Mouse (Mus musculus) limb, embryonic 14.5 days (tissue): ENCODE results near the gene Spdya. TPM values are rescaled to one million over a fixed set of nuclear protein-coding genes. Genes with fewer than 3 reads are reported as not detected.
"Not testable (repeated sequence)": the region's sequence is repeated elsewhere in the genome, so short reads cannot be mapped to it uniquely, and the experiment has no call there.

Source experiments
- ATAC-seq: fragments of 200-750 bp; cut with Nextera tagmentation; 2 replicates; pipeline ENCODE4 v1.8.0; 2017; ENCODE audit warnings: low read depth, moderate number of reproducible peaks, moderate TSS enrichment; ENCODE audit not compliant: low FRiP score
- DNase-seq: peaks from one replicate; pipeline ENCODE4 v3.0.0-alpha.2; 2015; ENCODE audit warnings: low spot score
- H3K27ac ChIP-seq: fragments of 300-500 bp; sonication (generic); replicated peaks from 2 replicates; pipeline ENCODE4 v1.5.1; 2014; ENCODE audit warnings: low read depth, mild to moderate bottlenecking, low read length, moderate library complexity, mixed read lengths
- H3K27me3 ChIP-seq: fragments of 300-500 bp; sonication (generic); 2 replicates; pipeline ENCODE4 v1.6.1; 2014; ENCODE audit warnings: low read length, mixed read lengths; ENCODE audit not compliant: control insufficient read depth, insufficient read depth
- H3K36me3 ChIP-seq: fragments of 300-500 bp; sonication (generic); 2 replicates; pipeline ENCODE4 v1.6.1; 2014; ENCODE audit warnings: mild to moderate bottlenecking, low read length, moderate library complexity, mixed read lengths; ENCODE audit not compliant: control insufficient read depth, insufficient read depth
- H3K4me1 ChIP-seq: fragments of 300-500 bp; sonication (generic); 2 replicates; pipeline ENCODE4 v1.6.1; 2014; ENCODE audit warnings: antibody characterized with exemption, low read length, mixed read lengths; ENCODE audit not compliant: control insufficient read depth, insufficient read depth
- H3K4me2 ChIP-seq: fragments of 300-500 bp; sonication (generic); replicated peaks from 2 replicates; pipeline ENCODE4 v1.6.1; 2014; ENCODE audit warnings: low read depth, mild to moderate bottlenecking, low read length, moderate library complexity; ENCODE audit not compliant: severe bottlenecking
- H3K4me3 ChIP-seq: fragments of 300-500 bp; sonication (generic); replicated peaks from 2 replicates; pipeline ENCODE4 v1.5.1; 2014; ENCODE audit warnings: low read length
- H3K9ac ChIP-seq: fragments of 300-500 bp; sonication (generic); 2 replicates; pipeline ENCODE4 v1.6.1; 2014; ENCODE audit warnings: mild to moderate bottlenecking, low read depth, low read length, moderate library complexity; ENCODE audit not compliant: severe bottlenecking
- H3K9me3 ChIP-seq: fragments of 300-500 bp; sonication (generic); 2 replicates; pipeline ENCODE4 v1.6.1; 2016; ENCODE audit warnings: low read length; ENCODE audit not compliant: control insufficient read depth
- POLR2A ChIP-seq: fragments of 200-500 bp; IDR thresholded peaks from 2 replicates; pipeline ENCODE4 v1.8.0; 2012; ENCODE audit warnings: inconsistent platforms, mild to moderate bottlenecking, moderate library complexity, borderline replicate concordance; ENCODE audit not compliant: insufficient read depth, insufficient read length; ENCODE audit errors: extremely low read depth
- WGBS: fragments of 180-500 bp; shearing (Covaris S2); extraction: QIAGEN DNeasy Blood & Tissue Kit; methylation state at CpG from one replicate; pipeline ENCODE4 v1.1.7; 2014; 5-methylcytosine and 5-hydroxymethylcytosine counted together
- polyA plus RNA-seq, 2 experiments: library from polyadenylated mRNA; depleted of rRNA in 1 of 2; stranded (reverse) in 1 of 2; unstranded in 1 of 2; fragments of >200 nt; fragmentation: Nextera tagmentation in 1 of 2; extraction: Ambion mirVana in 1 of 2; gene quantifications; 2 replicates each; pipeline versions ENCODE4 v1.2.1 to v1.2.3; 2012 to 2014

The Spdya gene
- polyA plus RNA-seq, 2 experiments: 1.0 to 1.3 TPM

- Histone ChIP-seq H3K36me3 (peaks cover 3% of the 10 kb centered on the region; the same call in 1 of the 2 replicates), H3K9me3 (no peaks in the 10 kb centered on the region), H3K27ac (no peak overlapping the region), H3K9ac (no peak overlapping the region), H3K4me3 (no peak overlapping the region), H3K4me1 (peaks cover 8% of the 10 kb centered on the region; the same call in 1 of the 2 replicates), H3K4me2 (no peak overlapping the region), H3K27me3 (no peaks in the 10 kb centered on the region)
- no peak for TF ChIP-seq POLR2A
- ATAC-seq (no peak), DNase-seq (no peak)
Observed at GRCm38 (mm10) chr17:71528042-71528441, 23.8 kb upstream of the Spdya start.

DNA sequence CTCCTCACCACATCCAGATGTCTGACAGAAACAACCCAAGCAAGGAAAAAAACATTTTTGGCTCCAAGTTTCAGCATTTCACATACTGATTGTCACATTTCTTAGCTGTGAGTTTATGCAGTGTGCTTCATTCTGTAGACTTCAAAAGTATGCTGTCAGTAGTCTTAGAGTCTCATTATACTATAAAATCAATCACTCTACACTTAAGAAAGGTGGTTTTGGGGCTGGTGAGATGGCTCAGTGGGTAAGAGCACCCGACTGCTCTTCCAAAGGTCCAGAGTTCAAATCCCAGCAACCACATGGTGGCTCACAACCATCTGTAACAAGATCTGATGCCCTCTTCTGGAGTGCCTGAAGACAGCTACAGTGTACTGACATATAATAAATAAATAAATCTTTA, 16.3 kb upstream of the Spdya start:
- not testable (repeated sequence) for H3K4me3 ChIP-seq, H3K27me3 ChIP-seq, ATAC-seq, H3K27ac ChIP-seq, H3K9ac ChIP-seq, H3K9me3 ChIP-seq, H3K4me1 ChIP-seq, H3K4me2 ChIP-seq, H3K36me3 ChIP-seq, DNase-seq
- WGBS: 78% methylated on average over 1 of the region's 1 CpGs

GRCm38 (mm10) chr17:71537164-71537563, 14.7 kb upstream of the Spdya start:
- ATAC-seq: no peak
- TF ChIP-seq POLR2A: no peak

GRCm38 (mm10) chr17:71548586-71548985, 3.3 kb upstream of the Spdya start:
- Histone ChIP-seq H3K4me1 (no peaks in the 10 kb centered on the region), H3K27me3 (peaks cover 15% of the 10 kb centered on the region; the same call in 1 of the 2 replicates)
- WGBS: 14% methylated on average over 1 of the region's 1 CpGs

More at GRCm38 (mm10) chr17:71537164-71537563, 14.7 kb upstream of the Spdya start:
- Histone ChIP-seq H3K36me3 (no peaks in the 10 kb centered on the region), H3K4me1 (no peaks in the 10 kb centered on the region), H3K4me3 (no peak overlapping the region), H3K9ac (no peak overlapping the region), H3K27me3 (no peaks in the 10 kb centered on the region), H3K27ac (no peak overlapping the region), H3K4me2 (no peak overlapping the region), H3K9me3 (no peaks in the 10 kb centered on the region)
- WGBS: 76% methylated on average over 3 of the region's 3 CpGs
- DNase-seq: no peak

GRCm38 (mm10) chr17:71551350-71551749, 511 bp upstream of the Spdya start:
- Histone ChIP-seq H3K4me2 (peak overlapping the region; percentile 95), H3K36me3 (no peaks in the 10 kb centered on the region), H3K4me1 (no peaks in the 10 kb centered on the region), H3K27me3 (peaks cover 15% of the 10 kb centered on the region; the same call in 1 of the 2 replicates), H3K9me3 (no peaks in the 10 kb centered on the region), H3K4me3 (peak overlapping the region; percentile 60), H3K9ac (peak overlapping the region; percentile 66), H3K27ac (no peak overlapping the region)
- WGBS: 10% methylated on average over 5 of the region's 6 CpGs
- no peak for TF ChIP-seq POLR2A
- DNase-seq: no peak
- ATAC-seq: no peak; the same call in 1 of the 2 replicates

More at GRCm38 (mm10) chr17:71548586-71548985, 3.3 kb upstream of the Spdya start:
- H3K4me3 ChIP-seq: no peak overlapping the region
- H3K4me2 ChIP-seq: no peak overlapping the region
- DNase-seq (peak; percentile 52), ATAC-seq (no peak)
- TF ChIP-seq POLR2A: no peak
- no peaks in the 10 kb centered on the region for H3K9me3 ChIP-seq
- no peaks in the 10 kb centered on the region for H3K36me3 ChIP-seq
- H3K9ac ChIP-seq: no peak overlapping the region
- no peak overlapping the region for H3K27ac ChIP-seq

DNA sequence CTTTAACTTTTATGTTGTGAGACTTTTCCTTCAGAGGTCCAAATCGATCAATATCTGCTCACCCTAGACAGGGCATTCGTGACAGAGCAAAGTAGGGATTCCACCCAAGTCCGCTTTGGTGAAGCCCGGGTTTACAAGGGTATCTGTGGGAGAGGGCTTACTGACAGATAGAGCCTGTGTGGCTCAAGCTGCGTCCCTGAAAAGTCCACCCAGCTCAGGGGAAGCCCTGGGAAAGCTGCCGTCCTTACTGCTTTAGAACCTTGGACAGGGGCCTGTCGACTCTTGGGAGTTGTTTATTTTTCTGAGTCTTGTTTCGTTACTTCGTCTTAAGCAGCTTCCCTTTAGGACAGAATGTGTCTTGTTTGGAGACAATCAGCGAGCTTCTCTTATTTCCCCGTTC, 1.0 kb downstream of the Spdya start:
- WGBS: 13% methylated on average over 11 of the region's 11 CpGs
- Histone ChIP-seq H3K4me1 (no peaks in the 10 kb centered on the region), H3K27ac (no peak overlapping the region), H3K27me3 (peaks cover 15% of the 10 kb centered on the region; the same call in 1 of the 2 replicates), H3K4me3 (peak overlapping the region; percentile 60), H3K36me3 (no peaks in the 10 kb centered on the region), H3K9ac (no peak overlapping the region), H3K9me3 (no peaks in the 10 kb centered on the region), H3K4me2 (peak overlapping the region; percentile 95)
- ATAC-seq (no peak), DNase-seq (peak; percentile 4)
- no peak for TF ChIP-seq POLR2A
